Mouse (Mus musculus) myocyte (in vitro differentiated cells): ENCODE data around the gene Hist1h4a.

Experiments used
- MAX ChIP-seq: IDR thresholded peaks from one replicate; pipeline ENCODE4 v1.6.1; 2011; ENCODE audit warnings: low read depth, mild to moderate bottlenecking, control low read depth
- MYOD1 ChIP-seq, 3 experiments: IDR thresholded peaks; one replicate each; pipeline ENCODE4 v1.6.1; 2011; ENCODE audit warnings: control low read depth in 2 of 3, low read depth in 2 of 3, mild to moderate bottlenecking in 2 of 3, moderate library complexity in 1 of 3; ENCODE audit not compliant: insufficient read length in 2 of 3, control insufficient read depth in 1 of 3
- MYOG ChIP-seq, 3 experiments: IDR thresholded peaks; one replicate each; pipeline ENCODE4 v1.6.1; 2011; ENCODE audit warnings: control low read depth in 2 of 3, low read depth in 2 of 3, mild to moderate bottlenecking in 2 of 3; ENCODE audit not compliant: insufficient read length in 2 of 3, control insufficient read depth in 1 of 3, insufficient read depth in 1 of 3
- POLR2A ChIP-seq: IDR thresholded peaks from one replicate; pipeline ENCODE4 v1.6.1; 2011; ENCODE audit warnings: low read depth, mild to moderate bottlenecking, control low read depth, moderate library complexity; ENCODE audit not compliant: insufficient read length
- POLR2AphosphoS2 ChIP-seq: IDR thresholded peaks from one replicate; pipeline ENCODE4 v1.6.1; 2011; ENCODE audit warnings: low read depth, control low read depth; ENCODE audit not compliant: insufficient read length
- SRF ChIP-seq: IDR thresholded peaks from one replicate; pipeline ENCODE4 v1.6.1; 2011; ENCODE audit warnings: low read depth; ENCODE audit not compliant: control insufficient read depth, insufficient read length
- TCF12 ChIP-seq: IDR thresholded peaks from one replicate; pipeline ENCODE4 v1.6.1; 2011; ENCODE audit warnings: mild to moderate bottlenecking, control low read depth; ENCODE audit not compliant: poor library complexity, insufficient read depth, severe bottlenecking
- USF1 ChIP-seq: IDR thresholded peaks from one replicate; pipeline ENCODE4 v1.6.1; 2011; ENCODE audit warnings: low read depth, mild to moderate bottlenecking, control low read depth, moderate library complexity

- TF ChIP-seq MYOD1 (IDR thresholded peaks at IDR 0.05; ENCODE audit: control insufficient read depth in 1 of 3, insufficient read length in 2 of 3, low read depth in 2 of 3) = no peak
- peak; percentile 75 for TF ChIP-seq POLR2A
- no peak for TF ChIP-seq USF1
- no peak for TF ChIP-seq MAX
- no peak for TF ChIP-seq MYOG (IDR thresholded peaks at IDR 0.05; ENCODE audit: control insufficient read depth in 1 of 3, insufficient read depth in 1 of 3, insufficient read length in 2 of 3, low read depth in 2 of 3)
- TF ChIP-seq TCF12 = no peak
- TF ChIP-seq POLR2AphosphoS2 = peak; percentile 88
- TF ChIP-seq SRF = no peak
These were observed 16.3 kb downstream of the Hist1h4a start for GRCm38 (mm10) chr13:23744421-23745380.
